Mouse (Mus musculus) MEL (cell line): ENCODE data around the gene Gprc5d. TPM values are rescaled to one million over a fixed set of nuclear protein-coding genes. Genes with fewer than 3 reads are reported as not detected.

Source experiments
- DNase-seq: peaks from one replicate; pipeline ENCODE4 v3.0.0; 2011; ENCODE audit warnings: low read depth, low spot score
- H3K27ac ChIP-seq: 2 replicates; pipeline ENCODE4 v1.5.1; 2012; ENCODE audit warnings: low read depth, mild to moderate bottlenecking, control low read depth, low read length, moderate library complexity; ENCODE audit not compliant: control insufficient read depth
- H3K27me3 ChIP-seq, 2 experiments: fragments of 150-350 bp in 1 of 2; sonication (generic) in 1 of 2; 2 replicates each; pipeline ENCODE4 v1.6.1; 2012; ENCODE audit warnings: low read length in 2 of 2, mild to moderate bottlenecking in 2 of 2, improper control_type of control experiment in 1 of 2, moderate library complexity in 1 of 2; ENCODE audit not compliant: insufficient read depth in 2 of 2, control insufficient read depth in 1 of 2
- H3K36me3 ChIP-seq, 2 experiments: 2 replicates each; pipeline ENCODE4 v1.6.1; 2012 to 2014; ENCODE audit warnings: low read length in 2 of 2, improper control_type of control experiment in 1 of 2, inconsistent platforms in 1 of 2, mild to moderate bottlenecking in 1 of 2; ENCODE audit not compliant: insufficient read depth in 2 of 2, control insufficient read depth in 1 of 2
- H3K4me1 ChIP-seq, 2 experiments: fragments of 150-350 bp in 1 of 2; sonication (generic) in 1 of 2; 2 replicates each; pipeline ENCODE4 v1.6.1; 2012; ENCODE audit warnings: low read length in 2 of 2, improper control_type of control experiment in 1 of 2, mild to moderate bottlenecking in 1 of 2; ENCODE audit not compliant: insufficient read depth in 2 of 2, control insufficient read depth in 1 of 2
- H3K4me3 ChIP-seq, 2 experiments: fragments of 150-350 bp in 1 of 2; sonication (generic) in 1 of 2; 2 replicates each; pipeline ENCODE4 v1.5.1; 2012; ENCODE audit warnings: low read depth in 2 of 2, low read length in 2 of 2, mild to moderate bottlenecking in 2 of 2, moderate library complexity in 2 of 2, control low read depth in 1 of 2, improper control_type of control experiment in 1 of 2; ENCODE audit not compliant: control insufficient read depth in 1 of 2, insufficient read depth in 1 of 2
- H3K79me2 ChIP-seq: 2 replicates; pipeline ENCODE4 v1.6.1; 2012; ENCODE audit warnings: mild to moderate bottlenecking, low read length, moderate library complexity; ENCODE audit not compliant: control insufficient read depth, poor library complexity, insufficient read depth
- H3K9ac ChIP-seq: 2 replicates; pipeline ENCODE4 v1.6.1; 2012; ENCODE audit warnings: low read depth, mild to moderate bottlenecking, control low read depth, low read length, moderate library complexity; ENCODE audit not compliant: control insufficient read depth, poor library complexity, severe bottlenecking
- H3K9me3 ChIP-seq: fragments of 150-350 bp; sonication (generic); replicated peaks from 2 replicates; pipeline ENCODE4 v1.6.1; 2012; ENCODE audit warnings: mild to moderate bottlenecking, low read length, improper control_type of control experiment, moderate library complexity; ENCODE audit not compliant: insufficient read depth
- BHLHE40 ChIP-seq: IDR thresholded peaks from 2 replicates; pipeline ENCODE4 v1.6.1; 2012; ENCODE audit warnings: low read depth, mild to moderate bottlenecking, inconsistent platforms, low read length, improper control_type of control experiment, borderline replicate concordance
- CHD1 ChIP-seq: IDR thresholded peaks from 2 replicates; pipeline ENCODE4 v1.6.1; 2012; ENCODE audit warnings: low read depth, mild to moderate bottlenecking, inconsistent platforms, low read length, improper control_type of control experiment
- CHD2 ChIP-seq: IDR thresholded peaks from 2 replicates; pipeline ENCODE4 v1.6.1; 2011; ENCODE audit warnings: low read length, improper control_type of control experiment
- CTCF ChIP-seq, 3 experiments: IDR thresholded peaks in 2 of 3; conservative IDR thresholded peaks in 1 of 3; 2 replicates each; pipeline ENCODE4 v1.5.1; 2011 to 2012; ENCODE audit warnings: low read length in 3 of 3, low read depth in 2 of 3, mild to moderate bottlenecking in 2 of 3, improper control_type of control experiment in 1 of 3, inconsistent platforms in 1 of 3, mixed read lengths in 1 of 3, moderate library complexity in 1 of 3; ENCODE audit not compliant: control insufficient read depth in 1 of 3, insufficient read depth in 1 of 3, poor library complexity in 1 of 3, severe bottlenecking in 1 of 3
- EP300 ChIP-seq, 2 experiments: IDR thresholded peaks; 2 replicates each; pipeline ENCODE4 v1.6.1; 2011; ENCODE audit warnings: improper control_type of control experiment in 2 of 2, low read length in 2 of 2, low read depth in 1 of 2, mild to moderate bottlenecking in 1 of 2
- ETS1 ChIP-seq: IDR thresholded peaks from 2 replicates; pipeline ENCODE4 v1.6.1; 2012; ENCODE audit warnings: low read depth, mild to moderate bottlenecking, inconsistent platforms, low read length, improper control_type of control experiment, moderate library complexity
- GABPA ChIP-seq: IDR thresholded peaks from 2 replicates; pipeline ENCODE4 v1.6.1; 2012; ENCODE audit warnings: low read depth, mild to moderate bottlenecking, inconsistent platforms, low read length, improper control_type of control experiment, moderate library complexity
- GATA1 ChIP-seq: IDR thresholded peaks from 2 replicates; pipeline ENCODE4 v1.6.1; 2011; ENCODE audit warnings: low read depth, low read length, improper control_type of control experiment
- HCFC1 ChIP-seq: IDR thresholded peaks from 2 replicates; pipeline ENCODE4 v1.6.1; 2012; ENCODE audit warnings: low read depth, mild to moderate bottlenecking, inconsistent platforms, low read length, improper control_type of control experiment, moderate library complexity
- JUND ChIP-seq: IDR thresholded peaks from 2 replicates; pipeline ENCODE4 v1.6.1; 2011; ENCODE audit warnings: low read depth, mild to moderate bottlenecking, improper control_type of control experiment, low read length
- MAX ChIP-seq: IDR thresholded peaks from 2 replicates; pipeline ENCODE4 v1.6.1; 2011; ENCODE audit warnings: low read length, improper control_type of control experiment
- MAZ ChIP-seq: IDR thresholded peaks from 2 replicates; pipeline ENCODE4 v1.6.1; 2012; ENCODE audit warnings: low read depth, mild to moderate bottlenecking, inconsistent platforms, low read length, improper control_type of control experiment
- MEF2A ChIP-seq: IDR thresholded peaks from 2 replicates; pipeline ENCODE4 v1.6.1; 2014; ENCODE audit warnings: low read depth, mild to moderate bottlenecking, inconsistent platforms, low read length, improper control_type of control experiment; ENCODE audit not compliant: poor library complexity, insufficient replicate concordance, severe bottlenecking; ENCODE audit errors: extremely low read depth
- MXI1 ChIP-seq: IDR thresholded peaks from 2 replicates; pipeline ENCODE4 v1.6.1; 2011; ENCODE audit warnings: mild to moderate bottlenecking, low read depth, low read length, improper control_type of control experiment
- MYC ChIP-seq: IDR thresholded peaks from 2 replicates; pipeline ENCODE4 v1.6.1; 2011; ENCODE audit warnings: low read depth, mild to moderate bottlenecking, low read length, improper control_type of control experiment, moderate library complexity
- NELFE ChIP-seq: IDR thresholded peaks from 2 replicates; pipeline ENCODE4 v1.6.1; 2011; ENCODE audit warnings: low read depth, low read length, improper control_type of control experiment
- POLR2AphosphoS2 ChIP-seq: IDR thresholded peaks from 2 replicates; pipeline ENCODE4 v1.6.1; 2011; ENCODE audit warnings: low read length, improper control_type of control experiment
- POLR2AphosphoS5 ChIP-seq: IDR thresholded peaks from 2 replicates; pipeline ENCODE4 v1.6.1; 2012; ENCODE audit warnings: low read depth, borderline replicate concordance, mild to moderate bottlenecking, inconsistent platforms, low read length, moderate library complexity, mixed read lengths
- TAL1 ChIP-seq: IDR thresholded peaks from 2 replicates; pipeline ENCODE4 v1.6.1; 2012; ENCODE audit warnings: mild to moderate bottlenecking, inconsistent platforms, low read length, moderate library complexity, mixed read lengths
- TBP ChIP-seq: IDR thresholded peaks from 2 replicates; pipeline ENCODE4 v1.8.0; 2011; ENCODE audit warnings: low read depth, low read length, improper control_type of control experiment
- UBTF ChIP-seq: IDR thresholded peaks from 2 replicates; pipeline ENCODE4 v1.6.1; 2012; ENCODE audit warnings: low read depth, mild to moderate bottlenecking, inconsistent platforms, low read length, improper control_type of control experiment, moderate library complexity, borderline replicate concordance; ENCODE audit not compliant: insufficient read depth
- USF1 ChIP-seq: IDR thresholded peaks from 2 replicates; pipeline ENCODE4 v1.6.1; 2014; ENCODE audit warnings: low read depth, mild to moderate bottlenecking, inconsistent platforms, low read length, improper control_type of control experiment, moderate library complexity
- USF2 ChIP-seq, 2 experiments: IDR thresholded peaks; 2 replicates each; pipeline ENCODE4 v1.6.1; 2011 to 2012; ENCODE audit warnings: improper control_type of control experiment in 2 of 2, low read length in 2 of 2, borderline replicate concordance in 1 of 2, inconsistent platforms in 1 of 2, low read depth in 1 of 2, mild to moderate bottlenecking in 1 of 2; ENCODE audit not compliant: insufficient read depth in 1 of 2
- ZKSCAN1 ChIP-seq: IDR thresholded peaks from 2 replicates; pipeline ENCODE4 v1.6.1; 2012; ENCODE audit warnings: low read depth, mild to moderate bottlenecking, inconsistent platforms, low read length, improper control_type of control experiment, moderate library complexity
- ZMIZ1 ChIP-seq: IDR thresholded peaks from 2 replicates; pipeline ENCODE4 v1.6.1; 2012; ENCODE audit warnings: low read depth, mild to moderate bottlenecking, inconsistent platforms, low read length, improper control_type of control experiment, moderate library complexity
- ZNF384 ChIP-seq: IDR thresholded peaks from 2 replicates; pipeline ENCODE4 v1.6.1; 2012; ENCODE audit warnings: low read depth, mild to moderate bottlenecking, inconsistent platforms, low read length, improper control_type of control experiment
- polyA plus RNA-seq, 2 experiments: library from polyadenylated mRNA; stranded (reverse) in 1 of 2; unstranded in 1 of 2; fragments of >175 nt in 1 of 2; fragments of >200 nt in 1 of 2; gene quantifications; 2 replicates each; pipeline versions ENCODE4 v1.2.1 to v1.2.4; 2012; ENCODE audit warnings: low replicate concordance in 2 of 2, low read depth in 1 of 2; ENCODE audit not compliant: insufficient read length in 2 of 2, insufficient read depth in 1 of 2, missing spikeins in 1 of 2
- total RNA-seq: library from RNA; depleted of rRNA; stranded (reverse); fragments of 300-350 nt; gene quantifications from 2 replicates; pipeline ENCODE4 v1.2.3, GENCODE M21; 2012

Gprc5d gene
- total and polyA plus RNA-seq, 3 experiments: not detected

DNA sequence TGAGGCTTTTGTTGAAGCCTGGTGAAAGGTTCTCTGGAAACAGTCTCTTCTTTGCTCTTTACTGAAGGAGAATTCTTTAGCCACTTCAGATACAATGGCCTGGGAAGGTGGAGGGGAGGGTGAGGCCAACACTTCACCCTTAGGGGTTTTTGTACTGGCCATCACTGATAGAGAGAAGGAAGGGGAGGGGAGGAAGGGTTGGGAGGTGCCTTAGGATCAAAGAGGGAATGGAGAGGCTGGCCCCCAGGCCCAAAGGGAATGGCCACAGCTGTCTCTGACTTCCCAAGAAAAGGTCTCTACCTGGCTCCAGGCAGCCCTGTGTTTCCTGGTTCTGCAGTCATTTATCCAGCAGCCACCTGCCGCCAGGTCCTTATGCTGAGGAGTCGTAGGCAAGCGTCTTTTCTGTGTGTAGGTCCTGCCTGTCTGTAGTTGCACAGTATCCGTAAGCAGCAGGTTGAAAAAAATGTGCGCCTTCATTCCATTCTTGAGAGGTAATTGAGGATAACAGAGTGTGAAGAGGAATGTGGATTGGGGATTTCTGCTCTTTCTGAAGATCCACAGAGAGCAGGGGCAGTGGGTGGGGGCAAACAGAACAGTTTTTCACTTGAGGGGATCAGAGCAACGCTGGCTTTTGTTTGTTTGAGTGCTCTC, 51.2 kb downstream of the Gprc5d start:
- no peaks in the 10 kb centered on the region; a peak in 2 of 4 replicates for H3K27me3 ChIP-seq
- no peaks in the 10 kb centered on the region; a peak in 1 of 4 replicates for H3K36me3 ChIP-seq
- no peak overlapping the region for H3K27ac ChIP-seq
- no peak overlapping the region for H3K9ac ChIP-seq
- no peaks in the 10 kb centered on the region for H3K4me1 ChIP-seq
- no peaks in the 10 kb centered on the region for H3K9me3 ChIP-seq
- no peaks in the 10 kb centered on the region for H3K79me2 ChIP-seq
- TF ChIP-seq POLR2AphosphoS5 (no peak), ZMIZ1 (no peak), MAZ (no peak), ZNF384 (no peak), MAX (no peak), JUND (no peak), USF1 (no peak), CTCF (IDR thresholded peaks at IDR 0.05 in 2 of 3, conservative IDR thresholded peaks at IDR 0.05 in 1 of 3; ENCODE audit: control insufficient read depth in 1 of 3, insufficient read depth in 1 of 3, low read depth in 2 of 3, low read length in 3 of 3, poor library complexity in 1 of 3, severe bottlenecking in 1 of 3) (no peak), TBP (no peak), MYC (no peak), ETS1 (no peak), UBTF (no peak), GATA1 (no peak), EP300 (IDR thresholded peaks at IDR 0.05; ENCODE audit: low read depth in 1 of 2, low read length in 2 of 2) (no peak), NELFE (no peak), CHD2 (no peak), CHD1 (no peak), TAL1 (no peak)
- H3K4me3 ChIP-seq: no peak overlapping the region
- no peak for DNase-seq

DNA sequence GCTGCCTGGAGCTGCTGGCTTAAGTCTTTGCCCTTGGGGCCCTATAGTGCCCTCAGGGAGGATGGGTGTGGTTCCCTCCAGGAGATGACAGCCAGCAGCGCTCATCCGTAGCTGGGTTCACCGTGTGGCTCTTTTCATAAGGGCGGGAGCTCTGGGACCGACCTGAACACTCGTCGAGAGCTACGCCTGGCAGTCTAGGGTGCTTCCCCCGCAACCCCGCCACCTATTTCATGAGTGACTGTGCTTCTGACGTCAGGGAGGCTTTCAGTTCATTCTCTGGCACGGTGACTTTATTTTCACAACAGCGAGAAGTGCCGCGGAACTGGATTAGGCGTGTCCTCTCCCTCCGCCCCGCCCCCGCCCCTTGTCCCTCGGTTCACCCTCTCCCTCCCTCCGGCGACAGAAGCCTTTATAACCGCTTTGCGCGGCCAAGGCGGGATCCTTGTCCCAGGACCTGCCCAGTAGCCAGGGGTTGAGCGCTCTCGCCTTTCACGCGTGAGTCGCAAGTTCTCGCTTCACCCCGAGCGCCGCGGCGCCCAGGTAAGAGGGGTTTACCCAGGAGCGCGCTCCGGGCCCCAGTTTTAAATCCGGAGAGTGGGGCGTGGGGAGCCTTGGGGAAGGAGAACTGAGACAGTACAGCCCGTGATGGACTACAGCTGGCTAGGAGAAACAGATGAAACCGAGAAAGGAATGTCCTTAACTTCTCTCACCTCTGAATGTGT, 52.7 kb downstream of the Gprc5d start, which contains the start of gene Gprc5a:
Gprc5a (plus strand) TSS at position 416 of the 722 bp plus-strand sequence.
- H3K27ac ChIP-seq: no peak within 1 kb of the TSS
- TF ChIP-seq MEF2A (no peak), ZKSCAN1 (no peak), CHD2 (no peak), USF2 (IDR thresholded peaks at IDR 0.05; ENCODE audit: borderline replicate concordance in 1 of 2, insufficient read depth in 1 of 2, low read depth in 1 of 2, low read length in 2 of 2) (no peak), USF1 (no peak), NELFE (no peak), MXI1 (no peak), CTCF (IDR thresholded peaks at IDR 0.05 in 2 of 3, conservative IDR thresholded peaks at IDR 0.05 in 1 of 3; ENCODE audit: control insufficient read depth in 1 of 3, insufficient read depth in 1 of 3, low read depth in 2 of 3, low read length in 3 of 3, poor library complexity in 1 of 3, severe bottlenecking in 1 of 3) (no peak), HCFC1 (no peak), BHLHE40 (no peak), GABPA (no peak), GATA1 (no peak), CHD1 (no peak), JUND (no peak), POLR2AphosphoS2 (no peak), POLR2AphosphoS5 (no peak)

More for the DNA sequence above, 52.7 kb downstream of the Gprc5d start, which contains the start of gene Gprc5a:
- Histone ChIP-seq H3K9me3 (no peaks in the 10 kb centered on the region), H3K27me3 (no peaks in the 10 kb centered on the region; a peak in 2 of 4 replicates), H3K79me2 (no peaks in the 10 kb centered on the region), H3K4me1 (no peaks in the 10 kb centered on the region), H3K36me3 (no peaks in the 10 kb centered on the region; a peak in 1 of 4 replicates), H3K9ac (peak within 1 kb of the TSS; percentile 35), H3K4me3 (peak within 1 kb of the TSS; percentile 53 to 56; a peak in 3 of 4 replicates)
- DNase-seq: peak; percentile 62
